Mouse (Mus musculus): ENCODE results near the gene Surf6. TPM values are rescaled to one million over a fixed set of nuclear protein-coding genes. Genes with fewer than 3 reads are reported as not detected.

The Surf6 gene
- polyA plus RNA-seq (2014; fragmentation: Illumina TruSeq; extraction: RNeasy Lipid Tissue Mini Kit (QIAGEN cat#74804); ENCODE audit: low read depth, low replicate concordance), result 18.6 TPM

DNA sequence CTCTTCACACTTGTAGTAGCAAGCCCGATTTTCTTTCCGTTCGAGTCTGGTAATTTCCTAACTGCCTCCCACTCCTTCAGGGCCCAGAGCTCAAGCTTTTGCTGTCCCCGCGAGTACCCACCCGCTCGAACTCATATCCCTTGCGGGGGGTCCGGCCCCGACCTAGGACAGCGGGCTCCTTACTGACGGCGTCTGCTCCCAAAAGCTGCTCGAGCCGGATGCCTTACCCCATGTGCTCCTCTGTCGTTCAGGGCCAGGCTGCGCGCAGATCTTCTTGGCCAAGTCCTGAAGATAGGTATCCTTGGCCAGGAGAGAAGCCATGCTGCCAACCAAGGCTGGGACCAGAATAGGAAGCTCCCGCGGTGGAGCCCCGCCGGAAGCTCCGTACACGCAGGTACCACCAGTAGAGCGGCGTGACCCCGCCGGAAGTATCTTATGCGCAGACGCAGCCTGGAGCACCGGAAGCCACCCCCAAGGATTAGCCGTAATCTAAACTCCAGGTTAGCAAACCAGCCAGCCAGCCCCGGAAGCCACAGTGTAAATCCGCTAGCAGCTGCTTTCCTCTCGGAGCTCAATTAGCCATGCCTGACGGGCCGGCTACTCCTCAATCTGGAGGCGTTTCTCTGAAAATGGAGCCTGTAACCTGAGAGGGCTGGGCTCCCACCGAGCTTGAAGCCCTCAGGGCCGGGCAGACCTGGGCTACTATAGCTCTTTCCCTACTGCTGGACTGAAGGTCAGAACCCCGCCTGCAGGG lies at the start of gene Surf6:
Gene Surf6 (minus strand): TSS at position 413 of the 754 bp plus-strand sequence.

DNA sequence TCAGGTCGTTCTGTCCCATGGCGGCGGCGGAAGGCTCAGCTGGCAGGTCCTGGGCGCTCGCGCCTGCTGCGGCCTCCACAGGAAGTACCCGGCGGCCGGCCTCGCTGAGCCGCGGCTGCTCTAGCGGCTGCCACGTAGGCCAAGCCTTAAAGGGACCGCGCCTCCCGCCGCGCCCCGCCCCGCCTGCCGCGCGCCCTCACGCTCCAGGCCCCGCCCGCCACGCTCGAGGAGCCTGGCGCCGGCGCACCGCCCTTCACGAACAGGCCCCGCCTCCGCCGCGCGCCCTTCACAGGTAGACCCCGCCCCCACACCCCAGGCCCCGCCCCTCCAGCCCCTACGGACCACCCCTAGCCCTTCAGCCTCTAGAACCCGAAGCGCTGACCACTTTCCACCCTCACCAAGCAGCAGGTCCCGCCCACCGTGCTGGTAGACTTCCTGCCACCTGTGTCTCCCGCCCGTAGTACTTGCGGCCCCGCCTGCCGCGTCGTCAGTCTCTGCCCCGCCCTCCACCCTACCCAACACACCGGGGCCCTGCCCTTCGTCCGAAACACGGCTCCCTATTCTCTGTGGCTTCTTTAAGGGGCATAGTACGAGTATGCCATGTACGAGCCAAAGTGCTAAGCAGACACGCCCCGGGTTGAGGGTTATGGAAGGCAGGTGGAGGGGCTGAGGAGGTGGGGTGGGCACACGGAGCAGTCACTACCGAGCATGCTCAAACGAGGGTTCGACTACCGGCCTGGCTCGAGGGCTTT lies 30.8 kb upstream of the Surf6 start, which contains the start of the genes Surf4 and Stkld1:
Gene Surf4 (minus strand): TSS at position 625 of the 752 bp plus-strand sequence.
Gene Stkld1 (plus strand): TSS at position 744 of the 752 bp plus-strand sequence.

DNA sequence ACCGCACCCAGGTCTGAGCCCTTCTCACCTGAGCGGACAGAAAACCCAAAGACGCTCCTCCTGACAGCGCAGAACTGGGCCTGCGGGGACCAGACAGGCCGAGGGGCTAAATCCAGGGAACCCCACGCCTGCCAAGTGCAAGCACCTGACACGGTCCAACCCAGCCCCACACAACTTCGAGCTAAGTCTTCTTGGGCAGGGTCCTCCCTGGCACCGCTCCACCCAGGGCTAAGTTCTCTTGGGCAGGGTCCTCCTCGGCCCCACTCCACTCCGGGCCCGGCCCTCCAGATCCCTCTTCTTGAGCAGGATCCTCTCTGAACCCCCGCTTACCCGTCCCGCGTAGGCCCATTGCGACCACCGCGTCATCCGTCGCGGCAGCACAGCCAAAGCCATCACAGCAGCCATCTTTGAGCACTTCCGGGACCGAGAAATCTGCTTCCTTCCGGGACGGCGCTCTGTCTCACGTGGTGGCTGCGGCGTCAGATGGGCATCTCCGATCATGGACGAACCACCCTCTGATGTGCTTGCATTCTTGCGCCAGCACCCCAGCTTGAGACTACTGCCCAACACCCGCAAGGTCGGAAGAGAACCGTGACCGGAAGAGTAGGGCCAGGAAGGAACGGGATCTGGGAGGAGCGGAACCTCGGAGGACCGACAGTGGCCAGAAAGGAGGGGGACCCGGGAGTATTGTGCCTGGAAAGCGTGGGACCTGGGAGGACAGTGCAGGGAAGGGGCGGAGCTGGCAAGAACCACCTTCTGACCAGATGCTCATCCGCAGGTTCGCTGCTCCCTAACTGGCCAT lies 13.4 kb upstream of the Surf6 start, which contains the start of the genes Surf2 and Surf1:
Gene Surf2 (plus strand): TSS at position 441 of the 802 bp plus-strand sequence.
Gene Surf1 (minus strand): TSS at position 604 of the 802 bp plus-strand sequence.

DNA sequence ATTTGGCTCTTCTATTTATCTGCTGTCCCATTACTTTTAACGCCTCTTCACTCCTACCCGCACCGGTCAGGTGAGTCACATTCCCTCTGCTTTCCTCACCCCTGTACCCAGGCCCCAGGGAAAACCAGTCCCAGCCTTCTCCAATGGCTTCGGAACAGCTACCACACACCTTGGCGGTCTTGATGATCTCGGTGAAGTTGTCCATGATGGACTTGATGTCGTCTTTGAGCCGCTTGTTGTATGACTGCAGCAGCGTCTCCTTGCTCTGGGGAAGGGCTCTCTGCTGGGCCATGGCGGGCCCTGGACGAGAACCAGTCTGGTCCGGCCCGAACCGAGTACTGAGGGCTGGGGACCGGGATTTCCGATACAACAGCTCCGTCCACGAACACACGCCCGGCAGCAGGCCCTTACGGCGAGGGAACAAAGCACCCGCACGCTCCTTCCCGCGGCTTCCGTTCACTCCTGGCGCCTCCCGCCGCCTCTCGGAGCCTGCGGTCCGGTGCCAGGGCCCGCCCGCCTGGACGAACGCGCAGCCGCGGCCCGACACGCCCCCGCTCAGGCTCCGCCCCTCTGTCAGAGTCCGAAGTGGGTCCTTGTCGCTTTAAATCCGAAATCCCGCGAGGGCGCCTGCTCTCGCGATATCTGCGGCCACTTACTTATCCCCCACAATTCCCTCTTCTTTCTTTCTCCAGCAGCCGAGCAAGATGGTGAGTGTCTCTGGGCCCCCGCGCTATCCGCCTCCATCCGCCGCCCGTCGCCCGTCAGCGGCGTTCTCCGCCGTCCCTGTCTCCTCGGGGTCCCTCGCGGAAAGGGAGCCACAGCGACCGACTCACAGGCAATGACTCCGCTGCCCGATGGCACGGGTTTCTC lies 7.7 kb upstream of the Surf6 start, which contains the start of the genes Med22 and Rpl7a:
Gene Med22 (minus strand): TSS at position 554 of the 870 bp plus-strand sequence.
Gene Rpl7a (plus strand): TSS at position 641 of the 870 bp plus-strand sequence.

DNA sequence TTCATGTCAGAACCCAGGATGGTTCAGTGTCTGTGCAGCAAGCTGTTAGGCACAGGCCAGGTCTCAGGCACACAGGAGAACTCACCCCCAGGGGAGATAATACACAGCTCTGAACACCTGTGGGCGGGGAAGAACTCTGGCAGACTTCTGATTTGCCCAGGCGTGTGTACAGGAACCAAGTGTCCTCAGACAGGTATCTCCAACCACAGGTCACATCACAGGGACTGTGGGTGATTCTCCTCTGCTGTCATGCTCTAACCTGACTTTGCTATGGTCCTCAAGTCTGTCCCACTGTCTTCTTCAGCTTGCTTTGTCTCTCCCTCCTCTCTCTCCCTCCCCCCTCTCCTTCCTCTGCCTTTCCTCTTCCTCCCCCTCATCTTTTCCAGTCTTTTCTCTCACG lies 37.8 kb downstream of the Surf6 start, which contains the start of gene Abo:
Gene Abo (minus strand): TSS at position 101 of the 400 bp plus-strand sequence.

Other genes starting within 250 kb of the Surf6 start
- not detected for gene Lcn4, start 231.6 kb downstream of the Surf6 start, polyA plus RNA-seq (2014; fragmentation: Illumina TruSeq; extraction: RNeasy Lipid Tissue Mini Kit (QIAGEN cat#74804); ENCODE audit: low read depth, low replicate concordance)
- 9.1 TPM for gene Abo, start 37.9 kb downstream of the Surf6 start, polyA plus RNA-seq (2014; fragmentation: Illumina TruSeq; extraction: RNeasy Lipid Tissue Mini Kit (QIAGEN cat#74804); ENCODE audit: low read depth, low replicate concordance)
- gene Med22, start 7.8 kb upstream of the Surf6 start, polyA plus RNA-seq (2014; fragmentation: Illumina TruSeq; extraction: RNeasy Lipid Tissue Mini Kit (QIAGEN cat#74804); ENCODE audit: low read depth, low replicate concordance), result 45.9 TPM
- gene Rpl7a, start 7.9 kb upstream of the Surf6 start, polyA plus RNA-seq (2014; fragmentation: Illumina TruSeq; extraction: RNeasy Lipid Tissue Mini Kit (QIAGEN cat#74804); ENCODE audit: low read depth, low replicate concordance), result 1,138 TPM
- 33.0 TPM for gene Surf2, start 13.5 kb upstream of the Surf6 start, polyA plus RNA-seq (2014; fragmentation: Illumina TruSeq; extraction: RNeasy Lipid Tissue Mini Kit (QIAGEN cat#74804); ENCODE audit: low read depth, low replicate concordance)
- gene Surf1, start 13.7 kb upstream of the Surf6 start, polyA plus RNA-seq (2014; fragmentation: Illumina TruSeq; extraction: RNeasy Lipid Tissue Mini Kit (QIAGEN cat#74804); ENCODE audit: low read depth, low replicate concordance), result 83.7 TPM
- gene Surf4, start 31.0 kb upstream of the Surf6 start, polyA plus RNA-seq (2014; fragmentation: Illumina TruSeq; extraction: RNeasy Lipid Tissue Mini Kit (QIAGEN cat#74804); ENCODE audit: low read depth, low replicate concordance), result 188 TPM
- gene Stkld1, start 31.2 kb upstream of the Surf6 start, polyA plus RNA-seq (2014; fragmentation: Illumina TruSeq; extraction: RNeasy Lipid Tissue Mini Kit (QIAGEN cat#74804); ENCODE audit: low read depth, low replicate concordance), result 3.1 TPM
- gene Rexo4, start 61.5 kb upstream of the Surf6 start, polyA plus RNA-seq (2014; fragmentation: Illumina TruSeq; extraction: RNeasy Lipid Tissue Mini Kit (QIAGEN cat#74804); ENCODE audit: low read depth, low replicate concordance), result 47.0 TPM
- not detected for gene Adamts13, start 70.5 kb upstream of the Surf6 start, polyA plus RNA-seq (2014; fragmentation: Illumina TruSeq; extraction: RNeasy Lipid Tissue Mini Kit (QIAGEN cat#74804); ENCODE audit: low read depth, low replicate concordance)
- gene Cacfd1, start 107.0 kb upstream of the Surf6 start, polyA plus RNA-seq (2014; fragmentation: Illumina TruSeq; extraction: RNeasy Lipid Tissue Mini Kit (QIAGEN cat#74804); ENCODE audit: low read depth, low replicate concordance), result 54.7 TPM
- gene Slc2a6, start 125.1 kb upstream of the Surf6 start, polyA plus RNA-seq (2014; fragmentation: Illumina TruSeq; extraction: RNeasy Lipid Tissue Mini Kit (QIAGEN cat#74804); ENCODE audit: low read depth, low replicate concordance), result 0.91 TPM
- gene Mymk, start 169.3 kb upstream of the Surf6 start, polyA plus RNA-seq (2014; fragmentation: Illumina TruSeq; extraction: RNeasy Lipid Tissue Mini Kit (QIAGEN cat#74804); ENCODE audit: low read depth, low replicate concordance), result not detected
- gene Adamtsl2, start 176.5 kb upstream of the Surf6 start, polyA plus RNA-seq (2014; fragmentation: Illumina TruSeq; extraction: RNeasy Lipid Tissue Mini Kit (QIAGEN cat#74804); ENCODE audit: low read depth, low replicate concordance), result 4.7 TPM
- 0.12 TPM for gene Fam163b, start 239.6 kb upstream of the Surf6 start, polyA plus RNA-seq (2014; fragmentation: Illumina TruSeq; extraction: RNeasy Lipid Tissue Mini Kit (QIAGEN cat#74804); ENCODE audit: low read depth, low replicate concordance)